Mouse (Mus musculus) left cerebral cortex, adult 2 months (tissue): ENCODE data around the gene Anapc11. TPM values are rescaled to one million over a fixed set of nuclear protein-coding genes. Genes with fewer than 3 reads are reported as not detected.

Experiments used
- DNase-seq, 2 experiments: peaks; one replicate each; pipeline ENCODE4 v3.0.0; 2021 to 2022; ENCODE audit warnings: low spot score in 2 of 2, mixed read lengths in 1 of 2; ENCODE audit errors: extremely low spot score in 1 of 2
- H3K27ac ChIP-seq: fragments of 200-600 bp; 2 replicates; pipeline ENCODE4 v1.8.1; 2022
- H3K4me3 ChIP-seq: fragments of 200-600 bp; 2 replicates; pipeline ENCODE4 v1.8.1; 2022
- CTCF ChIP-seq: fragments of 200-600 bp; IDR thresholded peaks from 2 replicates; pipeline ENCODE4 v1.8.1; 2022; ENCODE audit warnings: antibody characterized with exemption, mild to moderate bottlenecking, moderate library complexity
- intact Hi-C: fragments of 180-260 bp; cut with DNase I; formaldehyde crosslinking; loops from one replicate; pipeline ENCODE4 v1.15.1; 2025
- total RNA-seq, 2 experiments: library from RNA; stranded (reverse); gene quantifications; 2 replicates each; pipeline ENCODE4 v1.2.3; 2021

Gene Anapc11
- total RNA-seq, 2 experiments from 2014 or later: 92.9 to 93.0 TPM

DNA sequence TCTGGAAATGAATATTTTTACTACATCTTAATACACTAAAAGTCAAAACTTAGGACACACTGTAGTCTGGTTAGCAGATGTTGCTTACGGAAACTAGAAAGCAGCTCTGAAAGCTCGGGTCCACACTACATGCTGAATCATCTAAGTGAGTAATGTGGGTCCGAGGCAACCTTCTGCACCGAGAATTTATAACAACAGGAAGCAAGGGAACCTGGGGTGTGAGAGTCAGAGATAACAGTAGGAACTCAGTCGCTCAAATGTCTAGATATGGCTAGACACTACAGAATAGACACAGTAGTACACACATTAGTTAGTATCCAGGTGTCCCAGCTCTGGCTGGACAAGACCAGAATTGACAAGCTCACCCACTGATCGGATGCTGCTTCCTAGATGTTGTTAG, 9.7 kb upstream of the Anapc11 start:
- DNase-seq: no peak
- no peak overlapping the region for H3K4me3 ChIP-seq
- H3K27ac ChIP-seq: no peak overlapping the region
- no peak for TF ChIP-seq CTCF
- intact Hi-C loops: no loop called here

DNA sequence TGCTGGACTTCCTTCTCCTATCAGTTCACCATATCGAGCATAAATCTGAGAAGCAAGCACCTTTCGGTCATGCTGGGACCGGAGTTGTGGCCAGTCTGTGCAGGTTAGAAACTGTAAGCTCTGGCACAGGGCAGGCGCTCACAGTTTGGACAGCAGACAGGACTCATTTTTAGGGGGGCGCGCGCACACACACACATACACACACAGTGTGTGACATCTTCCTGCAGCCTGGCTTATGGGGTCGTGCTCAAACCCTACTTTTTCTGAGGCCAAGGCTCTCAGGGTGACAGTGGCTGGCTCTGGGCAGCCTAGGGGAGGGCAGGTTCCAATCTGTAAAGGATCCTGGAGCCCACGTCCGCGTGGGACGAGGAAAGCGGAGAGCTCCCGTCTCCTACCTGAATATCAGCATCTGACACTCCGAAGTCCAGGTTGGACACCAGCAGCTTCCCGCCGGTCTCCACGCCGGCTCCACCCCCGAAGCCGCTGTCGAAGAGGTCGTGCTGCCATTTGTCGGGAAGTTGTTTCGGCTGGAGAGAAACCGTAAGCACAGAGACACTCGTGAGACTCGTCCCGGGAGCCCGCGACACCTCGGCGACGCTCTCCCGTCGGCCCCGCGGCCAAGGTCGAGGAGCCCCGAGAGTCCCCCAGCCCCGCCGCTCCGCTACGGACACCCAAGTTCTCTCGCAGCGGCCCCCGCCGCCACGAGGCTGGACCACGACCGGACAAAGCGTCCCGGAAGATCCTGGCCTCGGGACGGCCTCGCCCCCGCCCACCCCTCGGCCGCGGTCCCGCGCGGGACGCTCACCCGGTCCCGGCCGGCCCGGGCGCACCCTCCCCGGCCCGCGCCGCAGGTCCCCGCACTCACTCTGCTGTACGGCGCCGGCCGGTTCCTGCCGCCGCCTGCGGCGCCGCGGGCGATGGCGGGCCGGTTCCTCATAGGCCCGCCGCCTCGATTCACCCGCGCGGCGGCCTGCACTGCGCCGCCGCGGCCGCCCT, 683 bp upstream of the Anapc11 start:
- TF ChIP-seq CTCF: no peak
- Histone ChIP-seq H3K27ac (no peak overlapping the region), H3K4me3 (peak overlapping the region; percentile 85)
- intact Hi-C loops: no loop called here
- DNase-seq: no peak

DNA sequence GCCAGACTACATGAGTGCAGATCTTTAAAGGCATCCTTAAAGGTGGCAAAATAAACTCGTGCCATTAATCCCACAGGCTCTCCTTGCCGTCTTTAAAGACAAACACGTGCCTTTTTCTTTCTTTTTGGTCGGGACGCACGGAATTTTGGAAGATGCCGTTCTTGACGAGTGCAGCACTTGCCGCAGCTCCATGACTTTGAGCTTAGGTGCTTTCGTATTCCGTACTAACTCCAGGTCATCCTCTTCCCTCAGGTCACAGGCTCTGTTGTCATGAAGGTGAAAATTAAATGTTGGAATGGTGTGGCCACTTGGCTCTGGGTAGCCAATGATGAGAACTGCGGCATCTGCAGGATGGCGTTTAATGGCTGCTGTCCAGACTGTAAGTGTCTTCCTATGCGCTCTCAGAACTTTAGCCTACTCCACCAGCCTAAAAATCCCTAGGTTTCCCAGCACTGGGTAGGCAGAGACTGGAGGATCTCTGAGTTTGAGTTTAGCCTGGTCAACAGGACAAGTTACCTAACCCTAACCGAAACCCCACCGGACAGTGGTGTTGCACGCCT, 849 bp downstream of the Anapc11 start:
- DNase-seq: no peak
- intact Hi-C loops: no loop called here

DNA sequence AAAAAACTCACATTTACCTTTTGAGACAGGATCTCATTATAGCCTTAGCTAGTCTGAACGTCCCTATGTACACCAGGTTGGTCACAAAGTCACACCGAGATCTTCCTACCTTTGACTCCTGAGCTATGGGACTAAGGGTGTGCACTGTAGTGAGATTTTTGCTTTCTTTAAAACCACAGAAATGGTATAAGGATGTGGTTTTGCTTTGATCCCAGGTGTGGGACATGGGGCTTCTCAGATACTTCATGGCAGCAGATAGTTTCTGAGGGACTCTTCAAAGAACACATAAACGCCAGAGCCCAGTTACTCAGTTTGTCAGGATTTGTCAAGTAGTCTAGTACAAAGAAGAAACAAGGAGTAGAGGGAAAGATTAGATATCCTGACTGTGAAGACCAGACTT, 2.5 kb downstream of the Anapc11 start:
- intact Hi-C loops: no loop called here
- H3K4me3 ChIP-seq: no peak overlapping the region
- TF ChIP-seq CTCF: no peak
- no peak for DNase-seq
- H3K27ac ChIP-seq: no peak overlapping the region

More for the DNA sequence above, 849 bp downstream of the Anapc11 start:
- no peak overlapping the region; the same call in 1 of the 2 replicates for H3K27ac ChIP-seq
- H3K4me3 ChIP-seq: peak overlapping the region; percentile 85
- no peak for TF ChIP-seq CTCF

DNA sequence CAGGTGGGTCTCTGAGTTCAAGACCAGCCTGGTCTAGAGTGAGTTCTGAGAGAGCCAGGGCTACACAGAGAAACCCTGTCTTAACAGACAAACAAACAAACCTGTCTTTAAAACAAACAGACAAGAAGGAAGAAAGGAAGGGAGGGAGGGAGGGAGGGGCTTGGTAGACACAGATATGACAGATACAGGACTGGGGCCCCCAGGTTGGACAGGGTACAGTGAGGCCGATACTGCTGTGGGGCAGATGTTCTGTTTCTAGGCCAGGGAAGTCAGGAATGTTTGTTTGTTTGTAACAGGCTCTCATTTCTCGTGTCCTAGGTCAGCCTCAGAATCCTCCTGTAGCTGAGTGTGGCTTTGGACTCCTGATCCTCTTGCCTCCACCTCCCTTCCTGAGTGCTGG, 5.3 kb downstream of the Anapc11 start:
- TF ChIP-seq CTCF: no peak
- intact Hi-C loops: no loop called here
- no peak for DNase-seq
- H3K4me3 ChIP-seq: no peak overlapping the region
- no peak overlapping the region for H3K27ac ChIP-seq

DNA sequence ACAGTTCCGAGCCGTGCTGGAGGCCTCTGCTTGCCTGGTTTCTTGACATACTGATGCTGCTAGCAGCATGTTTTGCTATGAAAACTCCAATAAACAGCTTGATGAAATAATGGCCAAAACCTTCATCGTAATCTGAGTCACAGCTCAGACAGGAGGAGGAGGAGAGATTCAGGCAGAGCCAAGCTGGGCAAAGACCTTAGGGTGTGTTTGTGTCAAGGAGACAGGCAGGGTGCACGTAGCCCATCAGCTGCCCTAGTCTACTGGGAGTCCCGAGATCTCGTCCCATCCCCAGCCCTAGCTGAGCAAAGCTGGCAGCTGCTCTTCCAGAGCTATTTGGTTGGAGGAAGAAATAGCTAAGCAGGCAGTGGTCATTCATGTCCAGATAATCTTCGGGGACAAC, 7.4 kb downstream of the Anapc11 start:
- DNase-seq: no peak
- intact Hi-C loops: no loop called here
- no peak for TF ChIP-seq CTCF
- H3K27ac ChIP-seq: no peak overlapping the region
- no peak overlapping the region for H3K4me3 ChIP-seq

DNA sequence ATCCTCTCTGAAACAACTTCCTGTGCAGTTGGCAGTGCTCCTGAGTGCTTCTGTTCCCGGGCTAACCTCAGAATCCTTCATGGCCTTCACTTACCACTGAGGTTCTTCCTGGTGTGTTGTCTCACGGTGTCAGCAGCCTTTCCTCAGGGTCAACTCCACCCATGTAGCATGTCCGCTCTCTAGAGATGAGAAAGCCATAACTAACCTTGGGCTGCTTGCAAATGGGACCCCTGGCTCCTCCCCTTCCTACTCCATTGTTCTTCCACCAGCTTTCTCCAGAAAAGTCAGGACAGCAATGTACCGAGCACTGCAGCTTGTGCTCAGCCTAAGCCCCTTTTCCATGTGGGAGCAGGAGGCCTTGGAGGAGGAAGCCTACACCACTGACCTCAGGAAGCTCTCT, 8.5 kb downstream of the Anapc11 start:
- TF ChIP-seq CTCF: no peak
- H3K4me3 ChIP-seq: no peak overlapping the region
- no peak overlapping the region for H3K27ac ChIP-seq
- intact Hi-C loops: no loop called here
- DNase-seq: no peak

DNA sequence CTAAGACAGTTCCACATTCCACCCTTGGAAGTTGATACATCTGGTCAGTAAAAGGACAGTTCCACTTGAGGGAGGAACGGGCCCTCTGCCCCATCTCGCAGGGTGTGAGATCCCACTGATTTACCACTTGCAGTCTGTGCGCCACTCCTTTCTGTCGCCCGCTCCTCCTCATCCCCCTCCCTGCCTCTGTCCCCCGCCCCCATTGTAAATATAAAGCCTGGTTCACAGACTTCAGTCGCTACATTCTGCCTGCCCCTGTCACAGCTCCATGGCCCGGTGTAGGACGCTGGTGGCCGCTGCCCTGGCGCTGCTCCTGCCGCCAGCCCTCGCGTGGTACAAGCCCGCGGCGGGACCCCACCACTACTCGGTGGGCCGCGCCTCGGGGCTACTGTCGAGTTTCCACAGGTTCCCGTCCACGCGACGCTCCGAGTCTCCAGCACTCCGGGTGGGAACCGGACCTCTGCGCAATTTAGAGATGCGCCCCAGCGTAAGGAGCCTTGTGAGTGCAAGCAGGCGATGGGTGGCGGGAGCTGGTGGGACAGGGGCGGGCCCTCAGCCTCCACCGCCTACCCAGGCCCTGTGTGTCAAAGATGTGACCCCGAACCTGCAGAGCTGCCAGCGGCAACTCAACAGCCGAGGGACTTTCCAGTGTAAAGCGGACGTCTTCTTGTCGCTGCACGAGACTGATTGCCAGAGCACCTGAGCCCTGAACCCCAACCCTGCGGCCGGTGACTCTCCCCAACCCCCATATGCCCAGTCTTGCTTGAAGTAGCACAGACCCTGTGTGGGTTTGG, 10.2 kb downstream of the Anapc11 start, which contains the start of gene Npb:
Gene Npb, plus strand, starts transcription at position 237 of the 794 bp plus-strand sequence.
- intact Hi-C loops: no loop called here
- DNase-seq: no peak
- H3K27ac ChIP-seq: no peak within 1 kb of the TSS
- H3K4me3 ChIP-seq: no peak within 1 kb of the TSS
- no peak for TF ChIP-seq CTCF

DNA sequence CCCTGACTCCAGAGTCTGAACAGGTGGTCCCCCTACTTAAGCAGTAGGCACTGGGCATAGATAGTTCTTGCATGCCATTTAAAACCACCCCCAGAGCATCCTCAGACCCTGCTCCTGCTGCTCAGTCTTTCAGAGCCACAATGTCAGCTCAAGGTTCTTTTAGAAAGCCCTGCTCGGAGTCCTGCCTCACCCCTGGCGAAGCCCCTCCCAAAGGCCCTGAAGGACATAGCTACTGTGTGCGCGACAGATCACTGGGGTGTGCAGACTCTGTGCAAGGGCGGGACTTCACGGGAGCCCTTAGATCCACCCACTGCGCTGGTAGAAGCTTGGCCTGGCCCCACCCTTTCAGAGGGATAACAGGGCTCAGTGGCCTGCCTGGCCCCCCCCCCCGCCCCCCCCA, 11.0 kb downstream of the Anapc11 start:
- H3K27ac ChIP-seq: no peak overlapping the region
- no peak overlapping the region for H3K4me3 ChIP-seq
- DNase-seq: no peak
- no peak for TF ChIP-seq CTCF
- intact Hi-C loops: no loop called here

DNA sequence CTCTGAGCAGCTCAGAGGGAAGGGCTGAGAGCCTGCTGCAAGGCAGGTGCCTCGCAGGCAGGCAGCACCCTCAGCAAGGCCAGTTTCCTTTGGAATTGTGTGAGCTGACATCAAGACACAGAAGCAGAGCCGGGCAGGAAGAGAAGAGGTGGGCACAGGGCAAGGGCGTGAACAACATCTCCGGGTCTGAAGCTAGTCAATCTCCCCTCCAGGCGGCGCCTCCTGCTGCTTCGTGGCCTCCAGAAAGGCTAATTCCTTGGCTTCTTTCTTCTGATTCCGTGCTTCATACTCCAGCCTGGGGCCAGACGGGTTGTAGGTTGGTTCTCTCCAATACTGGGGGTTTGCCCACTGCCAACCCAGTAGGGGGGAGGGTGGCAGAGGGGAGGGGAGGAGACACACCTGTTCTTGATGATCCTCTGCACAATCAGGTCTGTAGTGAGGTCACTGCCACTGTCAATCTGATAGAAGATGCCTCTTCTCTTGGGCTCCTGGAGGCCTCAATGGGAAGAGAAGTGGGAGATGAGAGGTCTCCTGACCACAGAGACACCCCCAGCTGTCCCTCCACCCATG, 12.3 kb downstream of the Anapc11 start:
- intact Hi-C loops: no loop called here
- Histone ChIP-seq H3K27ac (no peak overlapping the region), H3K4me3 (no peak overlapping the region)
- TF ChIP-seq CTCF: no peak
- DNase-seq: no peak

DNA sequence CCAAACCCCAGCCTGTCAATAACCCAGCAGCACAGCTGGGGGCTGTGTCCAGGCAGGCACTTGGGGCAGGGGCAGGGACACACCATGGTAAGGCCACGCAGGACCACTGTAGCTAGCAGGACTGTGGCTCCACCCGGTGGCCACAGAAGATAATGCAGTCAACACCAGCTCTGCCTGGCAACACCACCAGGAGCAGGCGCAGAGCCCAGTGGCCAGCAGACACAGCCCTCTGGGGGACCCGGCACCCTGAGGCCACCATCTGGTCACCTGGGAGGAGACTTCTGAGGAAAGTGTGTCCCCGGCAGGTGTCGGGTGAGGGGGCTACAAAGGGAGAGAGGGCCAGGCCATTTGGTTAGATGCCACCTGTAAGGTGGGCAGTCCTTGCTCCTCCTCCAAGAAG, 14.5 kb downstream of the Anapc11 start:
- intact Hi-C loops: no loop called here
- DNase-seq: peak; percentile 59 to 62
- Histone ChIP-seq H3K27ac (no peak overlapping the region), H3K4me3 (no peak overlapping the region)
- peak; percentile 73 for TF ChIP-seq CTCF
